Mouse (Mus musculus) ES-E14 (cell line): Measurements from ENCODE around the gene Ccm2.

Experiments used
- MAFK ChIP-seq: IDR thresholded peaks from 2 replicates; pipeline ENCODE4 v1.6.1; 2014; ENCODE audit warnings: mild to moderate bottlenecking, low read depth, low read length, inconsistent platforms; ENCODE audit not compliant: insufficient read depth
- ZNF384 ChIP-seq: IDR thresholded peaks from 2 replicates; pipeline ENCODE4 v1.6.1; 2012; ENCODE audit warnings: low read depth, low read length, inconsistent platforms

GRCm38 (mm10) chr11:6589838-6590237 lies 43.2 kb downstream of the Ccm2 start:
- TF ChIP-seq MAFK = no peak
- no peak for TF ChIP-seq ZNF384
